Mouse (Mus musculus) midbrain, embryonic 12.5 days (tissue): ENCODE measurements at regions not wholly inside any gene's neighbourhood (a gene's known extent, or its start where the extent isn't known, plus 50 kb on each side); places are given as distances from the start of the nearest gene placed in this dataset.

Experiments used
- ATAC-seq: fragments of 200-750 bp; cut with Nextera tagmentation; 2 replicates; pipeline ENCODE4 v1.8.0; 2017; ENCODE audit warnings: low read depth, moderate TSS enrichment, moderate library complexity; ENCODE audit not compliant: low FRiP score
- H3K27ac ChIP-seq: fragments of 300-500 bp; sonication (generic); replicated peaks from 2 replicates; pipeline ENCODE4 v1.5.1; 2016; ENCODE audit warnings: mild to moderate bottlenecking
- H3K27me3 ChIP-seq: fragments of 300-500 bp; sonication (generic); 2 replicates; pipeline ENCODE4 v1.6.1; 2016; ENCODE audit warnings: mild to moderate bottlenecking
- H3K36me3 ChIP-seq: fragments of 300-500 bp; sonication (generic); 2 replicates; pipeline ENCODE4 v1.6.1; 2016
- H3K4me1 ChIP-seq: fragments of 300-500 bp; sonication (generic); 2 replicates; pipeline ENCODE4 v1.6.1; 2016
- H3K4me2 ChIP-seq: fragments of 300-500 bp; sonication (generic); replicated peaks from 2 replicates; pipeline ENCODE4 v1.6.1; 2016; ENCODE audit warnings: mild to moderate bottlenecking, moderate library complexity
- H3K4me3 ChIP-seq: fragments of 300-500 bp; sonication (generic); 2 replicates; pipeline ENCODE4 v1.5.1; 2016; ENCODE audit warnings: mild to moderate bottlenecking
- H3K9ac ChIP-seq: fragments of 300-500 bp; sonication (generic); replicated peaks from 2 replicates; pipeline ENCODE4 v1.6.1; 2016; ENCODE audit warnings: mild to moderate bottlenecking, moderate library complexity
- H3K9me3 ChIP-seq: fragments of 300-500 bp; sonication (generic); 2 replicates; pipeline ENCODE4 v1.6.1; 2016; ENCODE audit warnings: mild to moderate bottlenecking
- WGBS: fragments of 180-500 bp; shearing (Covaris S2); methylation state at CpG from one replicate; pipeline ENCODE4 v1.1.7; 2016; 5-methylcytosine and 5-hydroxymethylcytosine counted together

GRCm38 (mm10) chr3:42228399-42228755, 486.0 kb downstream of the D3Ertd751e start:
- Histone ChIP-seq H3K4me3 (no peak overlapping the region), H3K4me2 (no peak overlapping the region), H3K27me3 (no peaks in the 10 kb centered on the region), H3K9ac (no peak overlapping the region), H3K9me3 (no peaks in the 10 kb centered on the region), H3K4me1 (no peaks in the 10 kb centered on the region), H3K27ac (no peak overlapping the region), H3K36me3 (no peaks in the 10 kb centered on the region)
- no peak for ATAC-seq
- WGBS: 84% methylated on average over 3 of the region's 3 CpGs

GRCm38 (mm10) chr3:42232268-42232667, 489.9 kb downstream of the D3Ertd751e start:
- Histone ChIP-seq H3K9ac (no peak overlapping the region), H3K4me1 (no peaks in the 10 kb centered on the region), H3K27me3 (no peaks in the 10 kb centered on the region), H3K36me3 (no peaks in the 10 kb centered on the region), H3K4me2 (no peak overlapping the region), H3K9me3 (no peaks in the 10 kb centered on the region), H3K4me3 (no peak overlapping the region), H3K27ac (no peak overlapping the region)
- 82% methylated on average over 5 of the region's 5 CpGs for WGBS
- no peak for ATAC-seq

GRCm38 (mm10) chr3:42233756-42234155, 491.3 kb downstream of the D3Ertd751e start:
- H3K9me3 ChIP-seq: no peaks in the 10 kb centered on the region
- H3K9ac ChIP-seq: no peak overlapping the region
- no peak overlapping the region for H3K27ac ChIP-seq
- ATAC-seq: no peak
- no peaks in the 10 kb centered on the region for H3K36me3 ChIP-seq
- no peak overlapping the region for H3K4me3 ChIP-seq
- H3K4me2 ChIP-seq: no peak overlapping the region
- H3K4me1 ChIP-seq: no peaks in the 10 kb centered on the region
- no peaks in the 10 kb centered on the region for H3K27me3 ChIP-seq
- WGBS: 83% methylated on average over 3 of the region's 3 CpGs

- ATAC-seq: no peak
These were observed 493.1 kb downstream of the D3Ertd751e start for GRCm38 (mm10) chr3:42235515-42235914.

More at GRCm38 (mm10) chr3:42235515-42235914, 493.1 kb downstream of the D3Ertd751e start:
- H3K4me1 ChIP-seq: no peaks in the 10 kb centered on the region
- H3K27ac ChIP-seq: no peak overlapping the region
- H3K9me3 ChIP-seq: no peaks in the 10 kb centered on the region
- 69% methylated on average over 1 of the region's 1 CpGs for WGBS
- H3K4me2 ChIP-seq: no peak overlapping the region
- H3K9ac ChIP-seq: no peak overlapping the region
- no peak overlapping the region for H3K4me3 ChIP-seq
- H3K27me3 ChIP-seq: no peaks in the 10 kb centered on the region
- no peaks in the 10 kb centered on the region for H3K36me3 ChIP-seq
